In genomic region chr13:47063985-47064760, GRCm38 (mm10) we compare ENCODE assay signal across 19 mouse cellular contexts. TPM values are rescaled to one million over a fixed set of nuclear protein-coding genes. Genes with fewer than 3 reads are reported as not detected.
DNase-seq lines count a peak whose midpoint lies in the region; ATAC-seq lines count a peak whose summit lies in the region.
"Had no signal": no experiment of that assay in that cellular context is flagged by ENCODE, and none has a peak within 500 bp of the region (broad histone marks: within the 10 kb centered on the region; RNA-seq: fewer than 3 reads in every experiment).

No protein-coding gene starts in this region.

- no peak overlapping the region for H3K27ac ChIP-seq in intestine, embryonic 16.5 days (ENCODE audit: low read length)
- no peak overlapping the region for H3K27ac ChIP-seq in intestine, embryonic 15.5 days
- H3K27ac ChIP-seq in limb, embryonic 10.5 days, result no peak overlapping the region
- H3K27ac ChIP-seq: forebrain, embryonic 10.5 days; hindbrain, embryonic 12.5 days; limb, embryonic 15.5 days; midbrain, embryonic 10.5 days had no signal

- 65% methylated on average over 15 of the region's 15 CpGs for WGBS in intestine, embryonic 16.5 days
- WGBS in intestine, embryonic 15.5 days, result 67% methylated on average over 15 of the region's 15 CpGs
- WGBS in limb, embryonic 10.5 days, result 91% methylated on average over 15 of the region's 15 CpGs

- no peaks in the 10 kb centered on the region for H3K9me3 ChIP-seq in intestine, embryonic 16.5 days (ENCODE audit: control insufficient read depth, low read length)
- H3K9me3 ChIP-seq in intestine, embryonic 15.5 days, result no peaks in the 10 kb centered on the region
- H3K9me3 ChIP-seq in limb, embryonic 10.5 days (replicated peaks), result no peaks in the 10 kb centered on the region
- H3K9me3 ChIP-seq: forebrain, embryonic 10.5 days; hindbrain, embryonic 12.5 days; limb, embryonic 15.5 days; midbrain, embryonic 10.5 days had no signal

- ATAC-seq in intestine, embryonic 16.5 days, result peak; percentile 44; the same call in 1 of the 2 replicates
- ATAC-seq in intestine, embryonic 15.5 days, result no peak
- ATAC-seq: liver, postnatal 0 days had no signal

- H3K27me3 ChIP-seq in intestine, embryonic 16.5 days (replicated peaks; ENCODE audit: control insufficient read depth, insufficient read depth, low read length), result no peaks in the 10 kb centered on the region
- H3K27me3 ChIP-seq in intestine, embryonic 15.5 days (replicated peaks), result no peaks in the 10 kb centered on the region
- no peaks in the 10 kb centered on the region for H3K27me3 ChIP-seq in limb, embryonic 10.5 days (ENCODE audit: low read depth, poor library complexity, severe bottlenecking)
- H3K27me3 ChIP-seq: hindbrain, embryonic 12.5 days; limb, embryonic 15.5 days had no signal

- H3K4me1 ChIP-seq in intestine, embryonic 16.5 days (ENCODE audit: control insufficient read depth, insufficient read depth, low read length), result no peaks in the 10 kb centered on the region
- no peaks in the 10 kb centered on the region for H3K4me1 ChIP-seq in intestine, embryonic 15.5 days (replicated peaks)
- no peaks in the 10 kb centered on the region for H3K4me1 ChIP-seq in limb, embryonic 10.5 days
- H3K4me1 ChIP-seq: forebrain, embryonic 10.5 days; hindbrain, embryonic 12.5 days; limb, embryonic 15.5 days; midbrain, embryonic 10.5 days had no signal

- H3K4me2 ChIP-seq in intestine, embryonic 16.5 days (ENCODE audit: low read depth, low read length), result no peak overlapping the region
- H3K4me2 ChIP-seq in intestine, embryonic 15.5 days (replicated peaks), result no peak overlapping the region
- H3K4me2 ChIP-seq: hindbrain, embryonic 12.5 days; limb, embryonic 15.5 days had no signal

- DNase-seq in NIH3T3 (ENCODE audit: low read depth), result peak; percentile 22
- DNase-seq in limb, embryonic 10.5 days (ENCODE audit: low spot score), result peak; percentile 23
- peak; percentile 17 for DNase-seq in lung, postnatal 25 days (ENCODE audit: low spot score)
- DNase-seq in spleen, adult 12 weeks (ENCODE audit: low spot score), result no peak
- no peak for DNase-seq in adrenal gland, postnatal 4 days (ENCODE audit: low spot score in 2 of 2)
- DNase-seq: adrenal gland, adult 8-10 months; cerebellum, postnatal 10 days; heart, adult 18-20 months; layer of hippocampus, postnatal 36 days; liver, postnatal 0 days; right cerebral cortex, postnatal 25 days; thymus, postnatal 36 days had no signal

- H3K9ac ChIP-seq in intestine, embryonic 16.5 days (ENCODE audit: low read depth, low read length), result no peak overlapping the region
- H3K9ac ChIP-seq in intestine, embryonic 15.5 days, result no peak overlapping the region
- H3K9ac ChIP-seq: hindbrain, embryonic 12.5 days; limb, embryonic 15.5 days; liver, postnatal 0 days had no signal

- 0 out of 2 replicates have a peak, but pooled peaks cover 9% of the 10 kb centered on the region for H3K36me3 ChIP-seq in intestine, embryonic 16.5 days (ENCODE audit: control insufficient read depth, insufficient read depth, low read length)
- peaks cover 16% of the 10 kb centered on the region; the same call in 1 of the 2 replicates for H3K36me3 ChIP-seq in intestine, embryonic 15.5 days
- peaks cover 49% of the 10 kb centered on the region for H3K36me3 ChIP-seq in limb, embryonic 10.5 days

- no peak overlapping the region for H3K4me3 ChIP-seq in intestine, embryonic 16.5 days (ENCODE audit: low read length)
- no peak overlapping the region for H3K4me3 ChIP-seq in intestine, embryonic 15.5 days (replicated peaks)
- no peak overlapping the region for H3K4me3 ChIP-seq in limb, embryonic 10.5 days
- H3K4me3 ChIP-seq: forebrain, embryonic 10.5 days; hindbrain, embryonic 12.5 days; limb, embryonic 15.5 days; midbrain, embryonic 10.5 days had no signal

RNA-seq across cellular contexts. Expression of gene Tpmt, which starts 19.6 kb away (rescaled TPM):
- 27.6 and 27.9 TPM in 2 replicates for polyA plus RNA-seq in intestine, embryonic 16.5 days (2015; fragmentation: Nextera tagmentation; extraction: Ambion mirVana)
- 24.1 and 24.2 TPM in 2 replicates for polyA plus RNA-seq in intestine, embryonic 15.5 days (2015; fragmentation: Nextera tagmentation; extraction: Ambion mirVana)
- 24.9 and 30.9 TPM in 2 replicates for polyA plus RNA-seq in limb, embryonic 10.5 days (2016; fragmentation: Nextera tagmentation; extraction: Ambion mirVana)
- total RNA-seq in adrenal gland, postnatal 4 days (2021), result 10 to 100 TPM; 15.5 to 17.9 TPM

RNA-seq across cellular contexts. Expression of gene Kdm1b, which starts 20.9 kb away (rescaled TPM):
- polyA plus RNA-seq in intestine, embryonic 16.5 days (2015; fragmentation: Nextera tagmentation; extraction: Ambion mirVana), result 10.2 and 11.0 TPM in 2 replicates
- 11.0 and 11.1 TPM in 2 replicates for polyA plus RNA-seq in intestine, embryonic 15.5 days (2015; fragmentation: Nextera tagmentation; extraction: Ambion mirVana)
- 8.6 and 11.2 TPM in 2 replicates for polyA plus RNA-seq in limb, embryonic 10.5 days (2016; fragmentation: Nextera tagmentation; extraction: Ambion mirVana)
- total RNA-seq in adrenal gland, postnatal 4 days (2021), result 10 to 100 TPM in 1 of 2 experiments, 1 to 10 TPM in 1; 9.5 to 12.0 TPM

RNA-seq across cellular contexts. Expression of gene Dek, which starts 41.8 kb away (rescaled TPM):
- 136 and 155 TPM in 2 replicates for polyA plus RNA-seq in intestine, embryonic 16.5 days (2015; fragmentation: Nextera tagmentation; extraction: Ambion mirVana)
- polyA plus RNA-seq in intestine, embryonic 15.5 days (2015; fragmentation: Nextera tagmentation; extraction: Ambion mirVana), result 210 and 251 TPM in 2 replicates
- polyA plus RNA-seq in limb, embryonic 10.5 days (2016; fragmentation: Nextera tagmentation; extraction: Ambion mirVana), result 299 and 332 TPM in 2 replicates
- total RNA-seq in adrenal gland, postnatal 4 days (2021), result 100 to 1,000 TPM; 122 to 142 TPM

RNA-seq across cellular contexts. Expression of gene Nhlrc1, which starts 49.5 kb away (rescaled TPM):
- polyA plus RNA-seq in intestine, embryonic 16.5 days (2015; fragmentation: Nextera tagmentation; extraction: Ambion mirVana), result 2.9 and 3.1 TPM in 2 replicates
- 3.5 and 3.9 TPM in 2 replicates for polyA plus RNA-seq in intestine, embryonic 15.5 days (2015; fragmentation: Nextera tagmentation; extraction: Ambion mirVana)
- 2.3 and 2.5 TPM in 2 replicates for polyA plus RNA-seq in limb, embryonic 10.5 days (2016; fragmentation: Nextera tagmentation; extraction: Ambion mirVana)
- total RNA-seq in adrenal gland, postnatal 4 days (2021), result 1 to 10 TPM; 5.1 to 6.1 TPM
- total RNA-seq: neutrophil, adult 5-6 weeks had no signal

RNA-seq across cellular contexts. Expression of gene Rnf144b, which starts 58.3 kb away (rescaled TPM):
- 1.0 and 1.1 TPM in 2 replicates for polyA plus RNA-seq in intestine, embryonic 16.5 days (2015; fragmentation: Nextera tagmentation; extraction: Ambion mirVana)
- polyA plus RNA-seq in intestine, embryonic 15.5 days (2015; fragmentation: Nextera tagmentation; extraction: Ambion mirVana), result 0.87 and 1.0 TPM in 2 replicates
- 0.45 and 0.61 TPM in 2 replicates for polyA plus RNA-seq in limb, embryonic 10.5 days (2016; fragmentation: Nextera tagmentation; extraction: Ambion mirVana)
- 1 to 10 TPM; 3.4 to 6.7 TPM for total RNA-seq in adrenal gland, postnatal 4 days (2021)

Comparison
In these comparisons a context has a peak if more than half of its experiments do, and no peak if none do; other contexts are left out.
1. DNase-seq: peak in NIH3T3 (single experiment), limb, embryonic 10.5 days (single experiment) and lung, postnatal 25 days (single experiment); none in spleen, adult 12 weeks (single experiment) and adrenal gland, postnatal 4 days (0 of 2).